Mouse (Mus musculus) lung, postnatal 0 days (tissue): ENCODE results near the gene Ccdc152. TPM values are rescaled to one million over a fixed set of nuclear protein-coding genes. Genes with fewer than 3 reads are reported as not detected.
A peak's percentile ranks its signal among the peaks of the same experiment; 100 is the strongest.
"Not testable (repeated sequence)": the region's sequence is repeated elsewhere in the genome, so short reads cannot be mapped to it uniquely, and the experiment has no call there.

ENCODE experiments used
- ATAC-seq: fragments of 200-750 bp; cut with Nextera tagmentation; 2 replicates; pipeline ENCODE4 v1.8.0; 2017; ENCODE audit warnings: moderate library complexity
- DNase-seq: peaks from one replicate; pipeline ENCODE4 v3.0.0-alpha.2; 2016; ENCODE audit warnings: low spot score
- H3K27ac ChIP-seq: fragments of 300-500 bp; sonication (generic); 2 replicates; pipeline ENCODE4 v1.5.1; 2014; ENCODE audit warnings: antibody characterized with exemption, mild to moderate bottlenecking, low read length, mixed read lengths
- H3K27me3 ChIP-seq: fragments of 300-500 bp; sonication (generic); replicated peaks from 2 replicates; pipeline ENCODE4 v1.6.1; 2014; ENCODE audit warnings: low read length, mixed read lengths; ENCODE audit not compliant: insufficient read depth
- H3K36me3 ChIP-seq: fragments of 300-500 bp; sonication (generic); 2 replicates; pipeline ENCODE4 v1.6.1; 2014; ENCODE audit warnings: low read length, mixed read lengths; ENCODE audit not compliant: insufficient read depth
- H3K4me1 ChIP-seq: fragments of 300-500 bp; sonication (generic); 2 replicates; pipeline ENCODE4 v1.6.1; 2014; ENCODE audit warnings: antibody characterized with exemption, low read depth, low read length, mixed read lengths; ENCODE audit not compliant: insufficient read depth
- H3K4me2 ChIP-seq: fragments of 300-500 bp; sonication (generic); replicated peaks from 2 replicates; pipeline ENCODE4 v1.6.1; 2014; ENCODE audit warnings: low read depth, mild to moderate bottlenecking, low read length, moderate library complexity, mixed read lengths
- H3K4me3 ChIP-seq: fragments of 300-500 bp; sonication (generic); 2 replicates; pipeline ENCODE4 v1.5.1; 2014; ENCODE audit warnings: low read depth, low read length
- H3K9ac ChIP-seq: fragments of 300-500 bp; sonication (generic); replicated peaks from 2 replicates; pipeline ENCODE4 v1.6.1; 2014; ENCODE audit warnings: low read depth, mild to moderate bottlenecking
- H3K9me3 ChIP-seq: fragments of 300-500 bp; sonication (generic); 2 replicates; pipeline ENCODE4 v1.6.1; 2016; ENCODE audit warnings: low read length, mixed read lengths
- CTCF ChIP-seq: IDR thresholded peaks from 2 replicates; pipeline ENCODE4 v1.5.1; 2016; ENCODE audit warnings: antibody characterized with exemption, mild to moderate bottlenecking
- EP300 ChIP-seq: IDR thresholded peaks from 2 replicates; pipeline ENCODE4 v1.6.1; 2016; ENCODE audit warnings: antibody characterized with exemption, mild to moderate bottlenecking, control low read depth
- WGBS: fragments of 180-500 bp; shearing (Covaris S2); extraction: QIAGEN DNeasy Blood & Tissue Kit; methylation state at CpG from one replicate; pipeline ENCODE4 v1.1.7; 2014; 5-methylcytosine and 5-hydroxymethylcytosine counted together
- polyA plus RNA-seq: library from polyadenylated mRNA; unstranded; fragments of >200 nt; fragmentation: Nextera tagmentation; extraction: Ambion mirVana; gene quantifications from 2 replicates; pipeline ENCODE4 v1.2.1, GENCODE M21; 2015

Gene Ccdc152
- polyA plus RNA-seq, 1 experiment from 2014 or later: 2.2 TPM

DNA sequence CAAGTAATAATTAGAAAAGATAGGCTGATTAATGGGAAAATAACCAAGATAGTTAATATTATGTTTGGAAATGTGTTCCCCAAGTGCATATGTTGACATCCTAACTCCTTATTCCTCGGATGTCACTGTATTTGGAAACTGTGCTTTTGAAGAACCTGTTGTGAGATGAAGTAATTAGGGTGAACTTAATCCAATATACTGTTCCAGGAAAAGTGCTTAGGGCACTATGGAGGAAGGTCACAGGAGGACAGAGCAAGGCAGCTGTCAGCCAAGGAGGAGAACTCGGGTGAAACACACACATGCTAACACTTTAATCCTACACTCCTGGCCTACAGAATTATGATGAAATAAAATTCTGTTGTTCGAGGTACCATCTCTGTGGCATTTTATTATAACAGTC, 40.4 kb downstream of the Ccdc152 start:
- WGBS: 72% methylated on average over 3 of the region's 3 CpGs
- DNase-seq (no peak), ATAC-seq (no peak)
- no peak overlapping the region for H3K27ac ChIP-seq
- H3K9me3 ChIP-seq: no peaks in the 10 kb centered on the region
- H3K9ac ChIP-seq: no peak overlapping the region
- H3K27me3 ChIP-seq: no peaks in the 10 kb centered on the region
- no peaks in the 10 kb centered on the region; the same call in 1 of the 2 replicates for H3K4me1 ChIP-seq
- TF ChIP-seq CTCF (no peak), EP300 (no peak)
- H3K4me2 ChIP-seq: no peak overlapping the region
- H3K4me3 ChIP-seq: no peak overlapping the region
- H3K36me3 ChIP-seq: no peaks in the 10 kb centered on the region

DNA sequence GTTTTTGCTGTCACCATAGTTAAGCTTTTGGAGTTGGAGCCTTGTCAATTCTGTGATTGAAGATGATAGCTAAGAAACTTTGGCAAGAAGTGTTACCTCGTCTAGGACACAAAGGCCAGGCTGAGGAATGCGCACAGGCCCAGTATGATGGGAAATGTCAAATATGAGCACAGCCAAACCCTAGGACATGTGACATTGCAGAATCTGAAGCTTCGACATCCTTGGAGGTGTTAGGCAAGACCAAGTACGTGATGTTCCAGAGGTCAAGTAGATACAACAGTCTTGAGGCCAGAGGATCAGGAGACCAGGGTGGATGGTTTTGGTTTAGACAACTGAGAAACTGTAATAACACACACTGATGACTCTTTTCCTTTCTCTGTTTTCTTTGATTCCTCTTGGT, 43.0 kb downstream of the Ccdc152 start:
- Histone ChIP-seq H3K9ac (no peak overlapping the region), H3K36me3 (no peaks in the 10 kb centered on the region), H3K9me3 (no peaks in the 10 kb centered on the region), H3K4me3 (no peak overlapping the region), H3K4me2 (no peak overlapping the region), H3K27ac (no peak overlapping the region), H3K27me3 (no peaks in the 10 kb centered on the region), H3K4me1 (no peaks in the 10 kb centered on the region)
- 65% methylated on average over 4 of the region's 4 CpGs for WGBS
- TF ChIP-seq CTCF: no peak
- peak; percentile 46 for TF ChIP-seq EP300
- ATAC-seq: peak; percentile 35; the same call in 1 of the 2 replicates
- peak; percentile 18 for DNase-seq

DNA sequence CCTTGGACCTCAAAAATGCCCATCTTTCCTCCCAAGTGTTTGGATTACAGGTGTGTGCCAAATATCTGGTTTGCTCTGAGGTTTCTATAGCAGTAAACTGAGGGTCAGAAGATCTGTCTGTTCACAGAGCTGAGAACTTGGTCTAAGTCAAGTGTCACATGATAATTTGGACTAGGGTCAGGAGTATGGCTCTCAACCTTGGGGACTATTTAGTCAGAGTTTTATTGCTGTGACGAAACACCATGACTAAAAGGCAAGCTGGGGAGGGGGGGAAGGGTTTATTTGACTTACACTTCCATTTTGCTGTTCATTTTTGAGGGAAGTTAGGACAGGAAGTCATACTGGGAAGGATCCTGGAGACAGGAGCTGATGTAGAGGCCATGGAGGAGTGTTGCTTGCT, 44.3 kb downstream of the Ccdc152 start:
- no peaks in the 10 kb centered on the region for H3K27me3 ChIP-seq
- no peak overlapping the region for H3K27ac ChIP-seq
- no peaks in the 10 kb centered on the region for H3K36me3 ChIP-seq
- H3K4me1 ChIP-seq: no peaks in the 10 kb centered on the region
- no peak overlapping the region for H3K4me3 ChIP-seq
- DNase-seq (no peak), ATAC-seq (no peak)
- no peak overlapping the region for H3K9ac ChIP-seq
- H3K4me2 ChIP-seq: no peak overlapping the region
- no peaks in the 10 kb centered on the region for H3K9me3 ChIP-seq
- TF ChIP-seq CTCF (no peak), EP300 (no peak)
- 44% methylated on average over 1 of the region's 1 CpGs for WGBS

DNA sequence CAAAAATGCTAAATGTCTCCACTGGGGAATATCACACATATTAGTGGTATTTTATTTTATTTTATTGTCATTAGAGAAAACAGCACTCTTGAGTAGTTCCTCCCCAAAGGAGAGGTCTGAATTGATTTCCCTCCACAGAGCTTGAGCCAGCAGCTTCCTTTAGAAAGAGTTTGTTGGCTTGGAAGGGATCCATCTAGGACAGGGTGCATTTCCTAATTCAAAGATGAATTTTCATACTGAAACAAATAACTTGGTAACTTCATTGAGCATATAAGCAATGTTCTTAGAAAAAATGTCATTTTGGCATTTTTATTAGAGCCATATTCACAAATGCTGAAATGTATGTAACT, 51.6 kb downstream of the Ccdc152 start:
- no peak for ATAC-seq
- peak overlapping the region; percentile 86 for H3K27ac ChIP-seq

DNA sequence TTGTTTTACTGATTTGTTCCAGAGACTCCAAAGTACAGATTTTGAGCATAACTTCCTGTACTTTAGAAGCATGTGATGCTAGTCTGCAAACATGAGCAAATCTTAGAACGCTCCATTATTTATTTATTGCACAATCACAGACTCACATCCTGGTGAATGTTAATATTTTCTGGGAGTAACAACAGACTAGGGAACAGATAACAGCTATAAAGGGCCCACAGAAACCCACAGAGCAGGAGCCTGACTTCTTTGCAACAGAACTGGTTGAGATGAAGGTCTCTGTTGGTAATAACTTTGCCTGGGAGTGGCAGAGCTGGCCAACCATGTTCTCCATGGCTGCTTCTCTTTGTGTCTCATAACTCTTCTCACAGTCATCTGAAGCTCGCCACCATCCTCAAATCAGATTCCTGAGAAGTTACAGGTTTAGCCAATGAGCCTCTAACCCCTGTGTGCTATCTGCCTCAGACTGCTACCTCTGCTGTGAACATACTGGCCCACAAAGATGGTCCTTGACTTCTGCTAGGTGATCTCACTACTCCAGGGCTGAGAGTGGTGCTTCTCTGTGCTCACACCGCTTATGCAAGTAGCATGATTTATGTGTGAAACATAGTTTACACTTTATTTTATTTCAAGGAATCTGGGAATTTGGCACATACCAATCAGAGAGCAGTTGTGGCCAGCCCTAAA, 52.2 kb downstream of the Ccdc152 start:
- H3K36me3 ChIP-seq: no peaks in the 10 kb centered on the region
- peak overlapping the region; percentile 86 for H3K27ac ChIP-seq
- peak; percentile 93 for DNase-seq
- 31% methylated on average over 3 of the region's 3 CpGs for WGBS
- H3K9ac ChIP-seq: no peak overlapping the region
- 0 out of 2 replicates have a peak overlapping the region, but pooled peaks have one; percentile 6 for H3K4me2 ChIP-seq
- no peak overlapping the region for H3K4me3 ChIP-seq
- ATAC-seq: peak; percentile 95
- peaks cover 19% of the 10 kb centered on the region; the same call in 1 of the 2 replicates for H3K4me1 ChIP-seq
- TF ChIP-seq EP300: peak; percentile 93
- TF ChIP-seq CTCF: no peak
- no peaks in the 10 kb centered on the region for H3K27me3 ChIP-seq
- no peaks in the 10 kb centered on the region for H3K9me3 ChIP-seq

More for the DNA sequence above, 51.6 kb downstream of the Ccdc152 start:
- H3K4me1 ChIP-seq: peaks cover 19% of the 10 kb centered on the region; the same call in 1 of the 2 replicates
- H3K27me3 ChIP-seq: no peaks in the 10 kb centered on the region
- no peak overlapping the region for H3K4me3 ChIP-seq
- no peak for DNase-seq
- no peak for TF ChIP-seq EP300
- no peak for TF ChIP-seq CTCF
- H3K9me3 ChIP-seq: no peaks in the 10 kb centered on the region
- H3K9ac ChIP-seq: no peak overlapping the region
- no peaks in the 10 kb centered on the region for H3K36me3 ChIP-seq
- H3K4me2 ChIP-seq: no peak overlapping the region

DNA sequence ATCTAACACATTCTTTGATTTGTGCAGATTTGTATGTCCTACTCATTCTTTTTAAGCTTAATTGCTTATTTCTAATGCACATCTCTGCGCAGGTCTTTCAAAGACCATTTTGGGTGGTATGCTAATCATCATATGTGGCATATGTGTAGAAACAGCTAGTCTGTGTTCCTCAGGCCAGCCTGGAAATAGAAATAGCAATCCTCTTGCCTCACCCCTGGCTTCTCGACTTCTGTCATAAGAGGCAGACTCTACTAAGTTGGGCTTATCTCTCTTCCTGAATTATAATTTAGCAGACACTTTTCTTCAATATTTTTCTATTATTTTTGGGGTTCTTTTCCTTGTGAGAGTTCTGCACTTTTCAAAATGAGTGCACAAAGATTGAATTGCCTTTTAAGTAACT, 52.7 kb downstream of the Ccdc152 start:
- WGBS: 46% methylated on average over 2 of the region's 2 CpGs

DNA sequence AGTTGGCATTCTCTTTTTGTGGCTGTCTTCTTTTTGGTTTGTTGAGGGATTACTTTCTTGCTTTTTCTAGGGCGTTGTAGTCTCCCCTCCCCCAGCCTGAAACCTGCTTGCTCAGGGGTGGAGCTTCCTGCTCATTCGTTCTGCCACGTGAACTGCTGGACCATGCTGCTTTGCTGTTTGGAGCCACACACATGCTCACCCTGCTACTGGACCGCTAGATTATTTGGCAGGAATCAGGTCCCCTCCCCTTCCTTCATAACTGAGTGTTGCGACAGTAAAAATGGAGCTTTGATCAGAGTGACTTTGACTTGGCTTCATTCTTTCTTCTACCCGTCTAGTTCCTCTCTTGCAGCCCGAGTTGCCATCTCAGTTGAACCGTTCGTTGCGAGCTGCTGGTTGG, 58.3 kb downstream of the Ccdc152 start:
- H3K4me2 ChIP-seq, H3K36me3 ChIP-seq, H3K27ac ChIP-seq, ATAC-seq, H3K9me3 ChIP-seq, H3K9ac ChIP-seq, H3K4me1 ChIP-seq, H3K4me3 ChIP-seq, H3K27me3 ChIP-seq, DNase-seq: not testable (repeated sequence)
- WGBS: 78% methylated on average over 10 of the region's 10 CpGs

More for the DNA sequence above, 52.7 kb downstream of the Ccdc152 start:
- ATAC-seq: peak; percentile 68
- H3K27ac ChIP-seq: peak overlapping the region; percentile 86
- H3K4me3 ChIP-seq: no peak overlapping the region
- H3K9ac ChIP-seq: no peak overlapping the region
- no peaks in the 10 kb centered on the region for H3K27me3 ChIP-seq
- TF ChIP-seq CTCF (no peak), EP300 (no peak)
- peaks cover 19% of the 10 kb centered on the region; the same call in 1 of the 2 replicates for H3K4me1 ChIP-seq
- no peaks in the 10 kb centered on the region for H3K9me3 ChIP-seq
- DNase-seq: peak; percentile 69
- H3K4me2 ChIP-seq: no peak overlapping the region
- no peaks in the 10 kb centered on the region for H3K36me3 ChIP-seq
